Mouse (Mus musculus): ENCODE measurements around the gene Gm9936. TPM values are rescaled to one million over a fixed set of nuclear protein-coding genes. Genes with fewer than 3 reads are reported as not detected.

Gene Gm9936
- polyA plus RNA-seq, 1 experiment, result 0.21 TPM

DNA sequence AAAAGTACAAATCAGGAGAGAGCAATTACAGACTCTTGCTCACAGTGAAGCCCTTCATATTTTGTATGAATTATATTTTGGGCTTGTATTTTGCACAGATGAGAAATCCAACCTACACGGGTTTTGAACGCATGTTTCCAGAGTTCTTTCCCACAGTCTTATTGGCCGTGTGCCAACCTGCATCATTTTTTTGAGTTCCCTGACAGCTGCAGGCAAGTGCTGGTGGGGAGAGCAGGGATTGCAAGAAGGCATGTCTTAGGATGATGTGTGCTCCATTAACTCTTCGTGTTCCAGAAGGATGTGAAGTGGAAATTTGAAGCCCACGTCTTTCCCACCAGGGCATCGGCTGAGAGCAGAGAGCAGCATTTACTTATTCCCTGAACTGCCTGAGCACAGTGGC lies 41.9 kb downstream of the Gm9936 start:
- no peaks in the 10 kb centered on the region for H3K36me3 ChIP-seq (ENCODE audit: control insufficient read depth, insufficient read depth, low read length, poor library complexity, severe bottlenecking)
- peaks cover 2% of the 10 kb centered on the region for H3K4me1 ChIP-seq (ENCODE audit: control insufficient read depth, insufficient read depth, low read length)

DNA sequence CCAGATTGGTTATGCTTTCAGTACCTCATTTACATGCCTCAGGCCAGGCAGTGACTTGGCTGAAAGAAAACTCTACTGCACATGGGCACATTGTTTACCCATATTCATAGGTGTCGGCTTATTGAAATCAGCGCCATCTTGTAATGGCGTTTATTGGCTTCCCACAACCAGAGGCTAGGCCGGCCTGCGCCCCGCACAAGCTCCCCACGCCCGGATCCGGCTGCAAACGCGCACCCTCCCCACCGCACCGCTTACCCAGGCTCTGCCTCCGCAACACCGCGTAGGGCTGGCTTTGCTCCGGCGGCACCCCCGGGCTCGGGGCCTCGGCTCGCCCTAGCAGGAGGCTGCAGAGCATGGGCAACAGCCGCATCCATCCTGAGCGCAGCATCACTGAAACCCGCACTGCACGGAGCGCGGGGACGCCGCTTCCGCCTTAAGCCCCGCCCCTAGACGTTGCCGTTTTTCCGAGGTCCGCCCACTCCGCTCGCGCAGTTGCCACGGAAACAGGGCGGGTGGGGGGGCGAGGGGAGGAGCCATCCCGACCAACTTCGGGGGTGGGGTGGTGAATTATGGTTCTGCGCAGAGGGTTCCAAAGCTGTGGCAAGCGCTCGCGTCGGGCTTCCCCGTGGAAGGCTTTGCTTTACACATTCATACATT lies 44.8 kb downstream of the Gm9936 start:
- H3K36me3 ChIP-seq (ENCODE audit: control insufficient read depth, insufficient read depth, low read length, poor library complexity, severe bottlenecking), result 0 out of 2 replicates have a peak, but pooled peaks cover 2% of the 10 kb centered on the region
- no peaks in the 10 kb centered on the region for H3K27me3 ChIP-seq (ENCODE audit: control insufficient read depth, insufficient read depth, low read length, poor library complexity, severe bottlenecking)
- peaks cover 2% of the 10 kb centered on the region; the same call in 1 of the 2 replicates for H3K9me3 ChIP-seq (replicated peaks; ENCODE audit: control insufficient read depth, insufficient read depth, low read length, poor library complexity, severe bottlenecking)
- peak overlapping the region; percentile 96 for H3K4me3 ChIP-seq (ENCODE audit: low read depth, low read length)
- peaks cover 2% of the 10 kb centered on the region for H3K4me1 ChIP-seq (ENCODE audit: control insufficient read depth, insufficient read depth, low read length)
- H3K27ac ChIP-seq (ENCODE audit: insufficient read depth, low read length), result 0 out of 2 replicates have a peak overlapping the region, but pooled peaks have one; percentile 29
- H3K9ac ChIP-seq (ENCODE audit: low read depth, poor library complexity, severe bottlenecking), result peak overlapping the region; percentile 79
- TF ChIP-seq EP300 (IDR thresholded peaks at IDR 0.05; ENCODE audit: insufficient read depth, low read depth, low read length) (no peak), CTCF (IDR thresholded peaks at IDR 0.05; ENCODE audit: low read depth, low read length) (no peak), POLR2A (IDR thresholded peaks at IDR 0.05; ENCODE audit: insufficient read depth, low read length) (peak; percentile 81)

More for the DNA sequence above, 41.9 kb downstream of the Gm9936 start:
- TF ChIP-seq CTCF (IDR thresholded peaks at IDR 0.05; ENCODE audit: low read depth, low read length) (no peak), EP300 (IDR thresholded peaks at IDR 0.05; ENCODE audit: insufficient read depth, low read depth, low read length) (no peak), POLR2A (IDR thresholded peaks at IDR 0.05; ENCODE audit: insufficient read depth, low read length) (no peak)
- Histone ChIP-seq H3K27me3 (ENCODE audit: control insufficient read depth, insufficient read depth, low read length, poor library complexity, severe bottlenecking) (no peaks in the 10 kb centered on the region), H3K9ac (ENCODE audit: low read depth, poor library complexity, severe bottlenecking) (no peak overlapping the region), H3K9me3 (replicated peaks; ENCODE audit: control insufficient read depth, insufficient read depth, low read length, poor library complexity, severe bottlenecking) (peaks cover 8% of the 10 kb centered on the region), H3K27ac (ENCODE audit: insufficient read depth, low read length) (no peak overlapping the region), H3K4me3 (ENCODE audit: low read depth, low read length) (no peak overlapping the region)

DNA sequence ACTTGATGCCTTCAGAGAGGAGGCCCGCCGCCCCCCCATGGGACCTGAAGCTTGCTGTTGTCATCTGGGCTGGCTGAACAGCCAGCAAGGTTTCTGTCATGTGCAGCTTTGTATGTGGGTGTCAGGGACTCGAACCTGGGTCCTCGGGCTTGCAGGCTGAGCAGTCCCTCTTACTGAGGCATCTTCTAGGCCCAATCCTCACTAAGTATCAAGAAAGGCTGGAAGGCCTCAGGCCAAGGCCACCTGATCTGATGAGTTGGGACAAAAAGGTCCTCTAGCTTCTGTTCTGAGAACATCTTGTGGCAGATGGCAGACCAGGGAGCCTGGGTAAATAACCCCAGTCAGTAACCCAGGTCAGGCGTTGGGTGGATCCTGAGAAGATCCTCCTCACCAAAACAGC lies 48.7 kb downstream of the Gm9936 start:
- no peaks in the 10 kb centered on the region for H3K4me1 ChIP-seq (ENCODE audit: control insufficient read depth, insufficient read depth, low read length)
- no peaks in the 10 kb centered on the region for H3K27me3 ChIP-seq (ENCODE audit: control insufficient read depth, insufficient read depth, low read length, poor library complexity, severe bottlenecking)
- H3K9me3 ChIP-seq (replicated peaks; ENCODE audit: control insufficient read depth, insufficient read depth, low read length, poor library complexity, severe bottlenecking), result peaks cover 3% of the 10 kb centered on the region; the same call in 1 of the 2 replicates
- H3K4me3 ChIP-seq (ENCODE audit: low read depth, low read length), result no peak overlapping the region
- no peak overlapping the region for H3K9ac ChIP-seq (ENCODE audit: low read depth, poor library complexity, severe bottlenecking)
- peaks cover 4% of the 10 kb centered on the region; the same call in 1 of the 2 replicates for H3K36me3 ChIP-seq (ENCODE audit: control insufficient read depth, insufficient read depth, low read length, poor library complexity, severe bottlenecking)
- TF ChIP-seq EP300 (IDR thresholded peaks at IDR 0.05; ENCODE audit: insufficient read depth, low read depth, low read length) (no peak), CTCF (IDR thresholded peaks at IDR 0.05; ENCODE audit: low read depth, low read length) (no peak), POLR2A (IDR thresholded peaks at IDR 0.05; ENCODE audit: insufficient read depth, low read length) (no peak)
- no peak overlapping the region for H3K27ac ChIP-seq (ENCODE audit: insufficient read depth, low read length)

DNA sequence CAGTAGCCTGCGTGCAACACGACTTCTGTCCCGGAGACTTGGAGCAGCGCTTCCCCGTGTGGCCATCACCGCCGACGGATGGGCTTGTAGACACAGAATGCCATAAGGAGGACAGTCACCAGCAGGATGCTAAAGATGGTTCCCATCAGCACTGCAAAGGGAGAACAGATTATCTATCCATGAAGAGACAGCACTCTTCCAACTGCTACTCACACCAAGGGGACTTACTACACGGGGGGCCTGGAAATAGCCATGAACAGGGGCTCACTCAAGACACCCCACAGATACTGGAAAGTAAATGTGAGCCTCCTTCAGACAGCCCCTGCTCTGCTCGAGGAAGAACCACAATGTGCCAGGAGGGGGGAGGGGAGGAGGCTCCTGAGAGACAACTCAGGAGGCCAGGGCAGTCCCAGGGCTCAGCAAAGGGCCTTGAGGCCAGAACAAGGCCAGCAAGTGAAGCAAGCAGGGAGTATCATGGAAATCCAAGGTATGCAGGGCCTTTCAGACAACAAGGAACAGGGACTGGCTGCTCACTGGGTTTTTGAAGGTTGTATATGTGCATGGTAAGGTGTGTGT lies 49.2 kb downstream of the Gm9936 start:
- no peaks in the 10 kb centered on the region for H3K27me3 ChIP-seq (ENCODE audit: control insufficient read depth, insufficient read depth, low read length, poor library complexity, severe bottlenecking)
- peaks cover 7% of the 10 kb centered on the region for H3K9me3 ChIP-seq (replicated peaks; ENCODE audit: control insufficient read depth, insufficient read depth, low read length, poor library complexity, severe bottlenecking)
- H3K4me1 ChIP-seq (ENCODE audit: control insufficient read depth, insufficient read depth, low read length), result no peaks in the 10 kb centered on the region
- H3K27ac ChIP-seq (ENCODE audit: insufficient read depth, low read length), result no peak overlapping the region
- no peak for TF ChIP-seq EP300 (IDR thresholded peaks at IDR 0.05; ENCODE audit: insufficient read depth, low read depth, low read length)
- TF ChIP-seq POLR2A (IDR thresholded peaks at IDR 0.05; ENCODE audit: insufficient read depth, low read length), result no peak
- no peak for TF ChIP-seq CTCF (IDR thresholded peaks at IDR 0.05; ENCODE audit: low read depth, low read length)
- H3K9ac ChIP-seq (ENCODE audit: low read depth, poor library complexity, severe bottlenecking), result no peak overlapping the region
- H3K4me3 ChIP-seq (ENCODE audit: low read depth, low read length), result no peak overlapping the region
- peaks cover 9% of the 10 kb centered on the region for H3K36me3 ChIP-seq (ENCODE audit: control insufficient read depth, insufficient read depth, low read length, poor library complexity, severe bottlenecking)

DNA sequence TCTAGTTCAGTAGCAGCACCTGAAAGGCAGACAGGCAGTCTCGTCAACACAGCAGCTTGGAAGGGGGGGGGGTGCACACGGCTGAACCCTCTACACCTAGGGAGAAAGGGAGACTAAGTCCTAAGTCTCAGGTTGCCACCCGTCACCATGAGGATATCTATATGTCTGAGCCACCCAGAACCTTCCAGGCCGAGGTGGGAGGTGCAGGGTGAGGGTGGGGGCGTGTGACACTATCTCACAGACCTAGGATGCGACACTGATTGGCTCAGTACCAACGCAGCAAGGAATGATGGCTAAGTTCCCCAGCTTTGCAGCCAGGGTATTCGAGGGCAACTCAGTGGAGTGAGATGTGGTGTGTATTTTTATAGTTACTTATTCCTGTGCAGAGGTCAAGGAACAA lies 50.1 kb downstream of the Gm9936 start:
- Histone ChIP-seq H3K9ac (ENCODE audit: low read depth, poor library complexity, severe bottlenecking) (no peak overlapping the region), H3K27ac (ENCODE audit: insufficient read depth, low read length) (no peak overlapping the region)

DNA sequence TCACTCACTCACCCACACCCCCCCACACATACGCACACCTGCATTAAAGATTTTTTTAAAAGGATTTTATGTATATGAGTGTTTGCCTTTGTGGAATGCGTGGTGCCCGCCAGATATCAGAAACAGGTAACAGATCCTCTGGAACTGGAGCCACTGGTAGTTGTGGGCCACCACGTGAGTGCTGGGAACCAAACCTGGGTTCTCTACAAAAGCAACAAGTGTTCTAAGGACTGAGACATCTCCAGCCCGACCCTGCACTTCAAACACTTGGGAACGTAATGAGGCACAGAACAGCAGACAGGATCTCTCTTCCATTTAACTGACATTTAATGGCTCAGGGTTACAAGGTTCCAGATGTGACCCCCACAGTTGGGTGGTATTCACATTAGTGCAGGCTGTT lies 50.6 kb downstream of the Gm9936 start:
- H3K9ac ChIP-seq (ENCODE audit: low read depth, poor library complexity, severe bottlenecking), result no peak overlapping the region
- no peaks in the 10 kb centered on the region for H3K27me3 ChIP-seq (ENCODE audit: control insufficient read depth, insufficient read depth, low read length, poor library complexity, severe bottlenecking)
- H3K9me3 ChIP-seq (replicated peaks; ENCODE audit: control insufficient read depth, insufficient read depth, low read length, poor library complexity, severe bottlenecking), result peaks cover 20% of the 10 kb centered on the region
- H3K4me3 ChIP-seq (ENCODE audit: low read depth, low read length), result no peak overlapping the region
- TF ChIP-seq POLR2A (IDR thresholded peaks at IDR 0.05; ENCODE audit: insufficient read depth, low read length) (no peak), EP300 (IDR thresholded peaks at IDR 0.05; ENCODE audit: insufficient read depth, low read depth, low read length) (no peak), CTCF (IDR thresholded peaks at IDR 0.05; ENCODE audit: low read depth, low read length) (no peak)
- peaks cover 18% of the 10 kb centered on the region for H3K36me3 ChIP-seq (ENCODE audit: control insufficient read depth, insufficient read depth, low read length, poor library complexity, severe bottlenecking)
- H3K4me1 ChIP-seq (ENCODE audit: control insufficient read depth, insufficient read depth, low read length), result no peaks in the 10 kb centered on the region
- no peak overlapping the region for H3K27ac ChIP-seq (ENCODE audit: insufficient read depth, low read length)

More for the DNA sequence above, 50.1 kb downstream of the Gm9936 start:
- Histone ChIP-seq H3K36me3 (ENCODE audit: control insufficient read depth, insufficient read depth, low read length, poor library complexity, severe bottlenecking) (peaks cover 18% of the 10 kb centered on the region), H3K9me3 (replicated peaks; ENCODE audit: control insufficient read depth, insufficient read depth, low read length, poor library complexity, severe bottlenecking) (peaks cover 16% of the 10 kb centered on the region), H3K4me1 (ENCODE audit: control insufficient read depth, insufficient read depth, low read length) (no peaks in the 10 kb centered on the region), H3K4me3 (ENCODE audit: low read depth, low read length) (no peak overlapping the region), H3K27me3 (ENCODE audit: control insufficient read depth, insufficient read depth, low read length, poor library complexity, severe bottlenecking) (no peaks in the 10 kb centered on the region)
- TF ChIP-seq EP300 (IDR thresholded peaks at IDR 0.05; ENCODE audit: insufficient read depth, low read depth, low read length), result no peak
- TF ChIP-seq POLR2A (IDR thresholded peaks at IDR 0.05; ENCODE audit: insufficient read depth, low read length), result no peak
- TF ChIP-seq CTCF (IDR thresholded peaks at IDR 0.05; ENCODE audit: low read depth, low read length), result no peak

All from ES-Bruce4 (cell line).